Mouse (Mus musculus) heart, adult 2 months (tissue): ENCODE measurements around the gene Kifc5b. TPM values are rescaled to one million over a fixed set of nuclear protein-coding genes. Genes with fewer than 3 reads are reported as not detected.

Source experiments
- DNase-seq, 2 experiments: peaks; one replicate each; pipeline ENCODE4 v3.0.0; 2021
- H3K27ac ChIP-seq: fragments of 200-600 bp; 2 replicates; pipeline ENCODE4 v1.8.1; 2022
- H3K27me3 ChIP-seq: fragments of 200-500 bp; 2 replicates; pipeline ENCODE4 v1.6.1; 2012; ENCODE audit warnings: mild to moderate bottlenecking, low read length, inconsistent platforms, mixed read lengths; ENCODE audit not compliant: control insufficient read depth, insufficient read depth
- H3K36me3 ChIP-seq: fragments of 200-500 bp; 2 replicates; pipeline ENCODE4 v1.6.1; 2012; ENCODE audit warnings: low read length, inconsistent platforms; ENCODE audit not compliant: control insufficient read depth, insufficient read depth
- H3K4me1 ChIP-seq: fragments of 200-500 bp; 2 replicates; pipeline ENCODE4 v1.6.1; 2011; ENCODE audit warnings: low read length; ENCODE audit not compliant: control insufficient read depth, insufficient read depth
- H3K4me3 ChIP-seq: fragments of 200-600 bp; 2 replicates; pipeline ENCODE4 v1.8.1; 2022
- H3K79me2 ChIP-seq: fragments of 200-500 bp; replicated peaks from 2 replicates; pipeline ENCODE4 v1.6.1; 2012; ENCODE audit warnings: mild to moderate bottlenecking, inconsistent platforms, low read length, moderate library complexity, mixed read lengths; ENCODE audit not compliant: control insufficient read depth, insufficient read depth
- H3K9ac ChIP-seq: fragments of 200-500 bp; 2 replicates; pipeline ENCODE4 v1.6.1; 2012; ENCODE audit warnings: low read depth, mild to moderate bottlenecking, control low read depth, inconsistent platforms, low read length, mixed read lengths
- CTCF ChIP-seq: fragments of 200-600 bp; IDR thresholded peaks from 2 replicates; pipeline ENCODE4 v1.8.1; 2022; ENCODE audit warnings: antibody characterized with exemption, mild to moderate bottlenecking, moderate library complexity
- EP300 ChIP-seq: fragments of 200-500 bp; IDR thresholded peaks from 2 replicates; pipeline ENCODE4 v1.6.1; 2011; ENCODE audit warnings: low read depth, low read length, control low read depth; ENCODE audit not compliant: insufficient read depth
- POLR2A ChIP-seq: fragments of 200-500 bp; IDR thresholded peaks from 2 replicates; pipeline ENCODE4 v1.6.1; 2011; ENCODE audit warnings: mild to moderate bottlenecking, low read depth, low read length, control low read depth; ENCODE audit not compliant: insufficient read depth
- WGBS: fragments of 180-500 bp; shearing (Covaris S2); methylation state at CpG from one replicate; pipeline ENCODE4 v1.1.7; 2018; 5-methylcytosine and 5-hydroxymethylcytosine counted together
- intact Hi-C: fragments of 180-260 bp; cut with DNase I; formaldehyde crosslinking; loops from one replicate; pipeline ENCODE4 v1.15.1; 2025
- polyA plus RNA-seq: library from polyadenylated mRNA; depleted of rRNA; stranded (reverse); fragments of >200 nt; gene quantifications from 2 replicates; pipeline ENCODE4 v1.2.3, GENCODE M21; 2012
- total RNA-seq, 2 experiments: library from RNA; stranded (reverse); gene quantifications; 2 replicates each; pipeline ENCODE4 v1.2.3; 2021

Gene Kifc5b
- total and polyA plus RNA-seq, 3 experiments, result 0.26 to 0.62 (median 0.36) TPM

GRCm38 (mm10) chr17:26968200-26968611 is 51.3 kb downstream of the Kifc5b start:
- DNase-seq, result no peak
- 85% methylated on average over 6 of the region's 6 CpGs for WGBS

GRCm38 (mm10) chr17:26969257-26969656 is 52.4 kb downstream of the Kifc5b start:
- Histone ChIP-seq H3K27me3 (no peaks in the 10 kb centered on the region), H3K79me2 (0 out of 2 replicates have a peak, but pooled peaks cover 3% of the 10 kb centered on the region), H3K4me1 (peaks cover 2% of the 10 kb centered on the region; the same call in 1 of the 2 replicates), H3K27ac (no peak overlapping the region), H3K4me3 (no peak overlapping the region), H3K36me3 (no peaks in the 10 kb centered on the region), H3K9ac (no peak overlapping the region)
- DNase-seq, result no peak
- WGBS, result 90% methylated on average over 6 of the region's 6 CpGs
- no peak for TF ChIP-seq POLR2A
- TF ChIP-seq EP300, result no peak
- TF ChIP-seq CTCF, result no peak
- intact Hi-C loops, result no loop called here

More at GRCm38 (mm10) chr17:26968200-26968611, 51.3 kb downstream of the Kifc5b start:
- H3K79me2 ChIP-seq, result no peaks in the 10 kb centered on the region
- TF ChIP-seq CTCF (no peak), EP300 (no peak), POLR2A (no peak)
- no peaks in the 10 kb centered on the region for H3K27me3 ChIP-seq
- H3K27ac ChIP-seq, result no peak overlapping the region
- H3K4me1 ChIP-seq, result no peaks in the 10 kb centered on the region
- no peak overlapping the region for H3K4me3 ChIP-seq
- intact Hi-C loops, result no loop called here
- H3K36me3 ChIP-seq, result no peaks in the 10 kb centered on the region
- no peak overlapping the region for H3K9ac ChIP-seq

GRCm38 (mm10) chr17:26970221-26970620 is 53.3 kb downstream of the Kifc5b start:
- TF ChIP-seq CTCF (no peak), POLR2A (no peak), EP300 (no peak)
- Histone ChIP-seq H3K4me3 (no peak overlapping the region), H3K4me1 (peaks cover 3% of the 10 kb centered on the region; the same call in 1 of the 2 replicates), H3K79me2 (0 out of 2 replicates have a peak, but pooled peaks cover 3% of the 10 kb centered on the region), H3K9ac (no peak overlapping the region), H3K36me3 (no peaks in the 10 kb centered on the region), H3K27ac (no peak overlapping the region), H3K27me3 (no peaks in the 10 kb centered on the region)
- DNase-seq, result no peak
- intact Hi-C loops, result loop anchor here (5.0 kb wide), 1 partner anchor 53 kb away; the partner anchor contains the start of gene Kifc5b
- 64% methylated on average over 12 of the region's 12 CpGs for WGBS

GRCm38 (mm10) chr17:26971247-26971905 is 54.5 kb downstream of the Kifc5b start:
- intact Hi-C loops, result loop anchor here (5.0 kb wide), 1 partner anchor 54 kb away; the partner anchor contains the start of gene Kifc5b
- Histone ChIP-seq H3K27me3 (no peaks in the 10 kb centered on the region), H3K36me3 (no peaks in the 10 kb centered on the region), H3K4me1 (peaks cover 3% of the 10 kb centered on the region; the same call in 1 of the 2 replicates), H3K27ac (no peak overlapping the region), H3K9ac (no peak overlapping the region), H3K79me2 (0 out of 2 replicates have a peak, but pooled peaks cover 3% of the 10 kb centered on the region), H3K4me3 (no peak overlapping the region)
- no peak for DNase-seq
- 60% methylated on average over 8 of the region's 8 CpGs for WGBS
- TF ChIP-seq CTCF, result no peak
- TF ChIP-seq EP300, result no peak
- no peak for TF ChIP-seq POLR2A

- Histone ChIP-seq H3K9ac (peak overlapping the region; percentile 91), H3K27ac (peak overlapping the region; percentile 91; the same call in 1 of the 2 replicates), H3K4me3 (peak overlapping the region; percentile 81), H3K4me1 (peaks cover 3% of the 10 kb centered on the region; the same call in 1 of the 2 replicates), H3K36me3 (no peaks in the 10 kb centered on the region), H3K27me3 (no peaks in the 10 kb centered on the region), H3K79me2 (0 out of 2 replicates have a peak, but pooled peaks cover 3% of the 10 kb centered on the region)
- TF ChIP-seq EP300 (no peak), POLR2A (no peak), CTCF (no peak)
- DNase-seq, result no peak
- 2% methylated on average over 3 of the region's 3 CpGs for whole genome bisulfite sequencing
- intact Hi-C loops, result loop anchor here (2.0 to 5.0 kb wide), 3 partner anchors 25 to 55 kb away; partner anchors contain the start of genes Cuta and Kifc5b
Observed at GRCm38 (mm10) chr17:26972107-26972506, 55.2 kb downstream of the Kifc5b start.
